Mouse (Mus musculus) neutrophil, adult 65 days (primary cell): Measurements from ENCODE around the gene Vangl1. TPM values are rescaled to one million over a fixed set of nuclear protein-coding genes. Genes with fewer than 3 reads are reported as not detected.

Source experiments
- total RNA-seq: library from RNA; stranded (reverse); gene quantifications from 2 replicates; pipeline ENCODE4 v1.2.4, GENCODE M21; 2023

The Vangl1 gene
- 0.07 and 0.38 TPM in 2 replicates for total RNA-seq

DNA sequence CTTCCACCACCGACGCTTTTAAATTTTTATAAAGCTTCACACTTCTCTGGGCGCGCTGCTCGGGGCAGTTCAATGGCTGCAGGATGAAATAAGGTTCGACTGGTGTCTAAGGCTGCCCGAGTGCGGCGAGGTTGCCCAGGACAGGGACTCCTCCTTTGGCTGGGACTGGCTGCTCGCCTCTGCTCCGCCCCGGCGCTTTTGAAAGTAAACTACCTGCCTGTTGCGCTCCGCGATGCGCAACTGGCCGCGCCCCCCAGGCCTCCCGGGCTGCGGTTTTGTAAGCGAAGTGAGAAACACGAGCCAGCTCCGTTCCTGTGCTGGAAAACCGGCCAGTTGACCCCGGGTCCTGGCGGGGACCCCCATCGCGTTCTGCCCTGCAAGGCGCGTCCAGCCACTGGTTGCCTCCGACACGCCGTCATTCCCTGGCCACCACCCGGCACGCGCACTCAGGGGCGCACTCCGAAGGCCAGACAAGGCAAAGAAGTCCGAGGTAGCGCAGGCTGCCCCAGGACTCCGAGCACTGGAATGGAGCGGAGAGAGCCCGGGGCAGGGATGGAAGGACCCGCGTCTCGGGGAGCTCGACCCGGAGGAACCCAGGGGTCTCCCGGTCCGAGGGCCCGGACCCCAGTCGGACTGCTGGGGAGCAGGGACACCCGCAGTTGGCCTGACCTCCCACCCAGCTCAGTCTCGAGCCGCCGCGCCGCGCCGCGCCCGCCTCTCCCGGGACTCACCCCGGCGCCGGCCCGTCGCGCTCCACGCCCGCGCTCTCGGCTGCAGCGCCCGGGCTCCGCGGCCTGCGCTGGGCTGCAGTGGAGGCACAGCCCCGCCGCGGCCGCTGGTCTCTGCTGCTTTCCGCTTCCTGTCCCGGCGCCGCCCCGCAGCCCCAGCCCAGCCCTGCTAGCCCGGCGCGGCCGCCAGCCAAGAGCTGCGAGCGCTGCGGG is at the start of gene Vangl1:
Vangl1 (minus strand) TSS at position 913 of the 941 bp plus-strand sequence.

Other genes with a start within 250 kb of the Vangl1 start
- not detected in 2 replicates for gene Nhlh2, start 194.6 kb downstream of the Vangl1 start, total RNA-seq
- not detected in 2 replicates for gene Casq2, start 118.3 kb downstream of the Vangl1 start, total RNA-seq